Mouse (Mus musculus) adrenal gland, adult 2 months (tissue): ENCODE data around the gene Rftn1. TPM values are rescaled to one million over a fixed set of nuclear protein-coding genes. Genes with fewer than 3 reads are reported as not detected.

Experiments used
- DNase-seq: peaks from one replicate; pipeline ENCODE4 v3.0.0; 2021
- polyA plus RNA-seq: library from polyadenylated mRNA; depleted of rRNA; stranded (reverse); fragments of >200 nt; gene quantifications from 2 replicates; pipeline ENCODE4 v1.2.3, GENCODE M21; 2012
- total RNA-seq, 2 experiments: library from RNA; stranded (reverse); gene quantifications; 2 replicates each; pipeline ENCODE4 v1.2.3; 2021

Rftn1 gene
- total and polyA plus RNA-seq, 3 experiments: 9.1 to 26.8 (median 12.0) TPM

DNA sequence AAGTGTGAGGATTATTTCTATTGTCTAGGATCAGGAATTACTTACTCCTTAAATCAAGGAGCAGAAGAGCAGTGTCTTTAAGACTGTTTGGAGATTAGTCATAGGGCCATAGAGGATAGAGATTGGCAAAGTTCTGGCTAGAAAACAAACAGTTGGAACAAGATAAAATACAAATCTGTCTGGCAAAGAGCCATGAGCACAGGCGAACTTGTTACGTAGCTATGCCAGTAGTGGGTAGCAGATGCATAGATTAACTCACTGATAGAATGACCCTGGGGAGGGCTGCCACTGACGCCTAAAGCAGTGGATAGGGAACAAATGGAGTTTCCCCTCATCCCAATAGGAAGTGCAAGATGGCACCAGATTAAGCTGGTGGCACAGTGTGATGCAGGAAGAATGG is 97.1 kb downstream of the Rftn1 start:
- no peak for DNase-seq

- no peak for DNase-seq
These were observed 97.6 kb downstream of the Rftn1 start for GRCm38 (mm10) chr17:50092848-50093247.

DNA sequence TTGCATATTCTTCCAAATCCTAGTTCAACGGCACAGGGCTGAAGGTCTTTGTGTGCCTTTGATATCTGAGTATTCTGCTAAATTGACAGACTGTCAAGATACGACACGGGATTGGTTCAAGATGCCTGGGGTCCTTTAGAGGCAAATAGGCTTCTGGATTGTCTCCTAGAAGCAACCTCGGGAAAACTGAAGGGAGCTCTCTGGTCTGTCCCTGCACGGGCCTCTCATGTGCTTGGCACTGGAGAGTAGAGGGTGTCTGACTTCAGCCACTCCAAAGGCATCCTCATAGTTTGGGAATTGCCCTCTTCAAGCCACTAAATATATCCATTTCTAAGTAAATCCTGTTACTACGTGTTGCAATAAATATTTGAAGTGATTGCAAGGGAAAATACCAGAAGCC is 98.6 kb downstream of the Rftn1 start:
- no peak for DNase-seq

- DNase-seq: no peak
These were observed 100.7 kb downstream of the Rftn1 start for GRCm38 (mm10) chr17:50089725-50090124.

- no peak for DNase-seq
These were observed 102.4 kb downstream of the Rftn1 start for GRCm38 (mm10) chr17:50088054-50088453.

DNA sequence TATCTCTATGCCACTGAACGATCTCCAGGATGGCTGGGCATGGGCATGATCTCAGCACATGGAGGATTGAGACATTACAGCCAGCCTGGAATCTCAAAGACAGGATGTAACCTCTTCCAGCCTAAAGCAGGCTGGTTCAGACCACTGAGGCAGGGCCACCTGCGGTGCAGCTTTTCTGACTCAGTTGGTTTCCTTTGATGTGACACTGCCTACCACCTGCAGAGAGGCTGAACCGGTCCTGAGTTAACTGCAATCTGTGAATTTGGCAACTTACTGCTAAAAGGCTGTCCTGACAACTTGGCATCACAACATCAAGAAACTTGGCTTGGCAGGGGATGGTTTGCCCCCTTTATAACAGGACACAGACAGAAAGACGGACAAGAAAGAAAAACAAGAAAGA is 103.6 kb downstream of the Rftn1 start:
- DNase-seq: no peak

- DNase-seq: no peak
These were observed 105.8 kb downstream of the Rftn1 start for GRCm38 (mm10) chr17:50084721-50085120.

DNA sequence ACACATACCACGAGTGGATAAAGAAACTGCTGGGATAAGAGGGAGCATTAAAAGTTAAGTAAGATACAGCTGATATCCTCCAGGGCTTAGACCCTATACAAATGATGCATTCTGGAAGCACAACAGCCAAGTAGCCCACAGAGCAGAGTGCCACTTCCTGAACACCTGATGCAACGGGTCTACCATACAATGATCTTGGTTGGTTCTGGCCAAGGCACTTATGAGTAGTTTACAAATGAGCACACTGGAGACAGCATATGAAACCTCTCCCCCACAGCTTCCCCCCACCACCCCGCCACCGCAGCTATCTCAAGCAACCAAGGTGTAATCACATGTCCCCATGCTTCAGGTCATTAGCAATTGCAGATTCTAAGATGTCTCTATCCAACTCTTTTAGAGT is 106.5 kb downstream of the Rftn1 start:
- DNase-seq: no peak

DNA sequence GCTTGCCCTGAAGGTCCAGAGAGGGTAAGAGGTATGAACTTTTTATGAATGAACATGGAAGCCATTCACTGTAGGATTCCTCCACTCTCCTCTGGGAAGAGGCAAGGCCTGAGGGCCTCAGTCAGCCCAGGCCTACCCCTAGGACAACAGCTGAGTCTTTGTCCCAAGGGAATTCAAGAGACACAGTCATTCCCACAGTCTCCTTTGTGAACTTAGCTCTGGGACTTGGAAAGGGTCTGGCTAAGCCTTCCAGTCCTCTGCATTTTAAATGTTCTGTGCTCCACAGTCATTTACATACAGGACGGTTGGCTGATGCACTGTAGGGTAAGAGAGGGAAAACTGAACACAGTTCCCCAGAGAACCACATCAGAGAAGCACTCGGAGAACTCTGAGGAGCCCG is 107.5 kb downstream of the Rftn1 start:
- DNase-seq: no peak

GRCm38 (mm10) chr17:50081647-50082046 is 108.8 kb downstream of the Rftn1 start:
- DNase-seq: no peak

- DNase-seq: no peak
These were observed 109.5 kb downstream of the Rftn1 start for GRCm38 (mm10) chr17:50080991-50081390.

- DNase-seq: no peak
These were observed 111.7 kb downstream of the Rftn1 start for GRCm38 (mm10) chr17:50078749-50079148.

- no peak for DNase-seq
These were observed 117.2 kb downstream of the Rftn1 start for GRCm38 (mm10) chr17:50072982-50073965.

DNA sequence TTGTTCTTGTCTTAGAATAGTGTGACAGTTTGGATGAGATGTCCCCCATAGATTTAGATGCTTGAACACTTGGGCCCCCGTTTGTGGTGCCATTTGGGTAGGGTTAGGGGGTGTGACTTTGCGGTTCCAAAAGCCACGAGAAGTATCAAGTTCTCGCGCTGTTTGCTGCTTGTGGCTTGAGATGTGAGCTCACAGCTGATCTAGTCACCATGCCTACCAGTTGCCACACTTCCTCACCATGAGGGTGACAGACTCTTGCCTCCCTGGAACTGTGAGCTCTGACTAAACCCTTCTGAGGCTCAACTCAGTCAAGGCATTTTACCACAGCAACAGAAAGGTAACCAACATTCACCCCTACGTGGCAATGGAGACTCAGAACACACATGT is 118.9 kb downstream of the Rftn1 start:
- no peak for DNase-seq

GRCm38 (mm10) chr17:50070822-50071601 is 119.5 kb downstream of the Rftn1 start:
- no peak for DNase-seq

DNA sequence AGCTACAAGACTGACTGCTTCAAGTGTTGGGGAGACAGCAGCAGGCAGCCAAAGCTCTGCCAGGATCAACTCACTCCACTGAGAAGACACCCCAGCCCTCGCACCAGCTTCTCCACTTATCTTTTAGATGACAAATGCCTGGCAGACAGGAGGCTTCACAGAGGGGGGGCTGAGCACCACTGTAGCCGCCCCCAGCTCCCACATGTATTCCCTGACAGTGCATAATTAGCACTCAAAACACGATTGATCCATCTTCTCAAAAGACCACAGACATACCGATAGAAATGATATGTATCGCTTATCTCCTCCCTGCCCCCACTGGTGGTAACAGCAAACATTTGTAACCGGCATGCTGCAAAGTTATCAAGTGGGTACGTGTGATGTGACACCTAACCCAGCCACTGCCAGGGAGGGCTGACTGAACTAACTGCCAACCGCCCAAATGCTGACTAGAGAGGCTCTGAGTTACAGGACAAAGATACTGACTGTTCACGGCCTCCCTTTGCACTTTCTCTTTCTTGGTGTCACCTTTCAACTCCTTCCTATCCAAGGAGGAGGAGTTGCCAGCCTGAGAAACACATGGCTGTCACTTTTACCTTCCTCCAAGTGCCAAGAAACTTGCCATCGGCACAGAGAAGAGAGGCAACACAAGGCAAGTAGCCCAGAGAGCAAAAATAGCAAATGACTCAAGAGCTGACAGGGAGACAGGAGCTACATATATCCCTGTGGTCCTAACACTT is 120.4 kb downstream of the Rftn1 start:
- peak; percentile 9 for DNase-seq

DNA sequence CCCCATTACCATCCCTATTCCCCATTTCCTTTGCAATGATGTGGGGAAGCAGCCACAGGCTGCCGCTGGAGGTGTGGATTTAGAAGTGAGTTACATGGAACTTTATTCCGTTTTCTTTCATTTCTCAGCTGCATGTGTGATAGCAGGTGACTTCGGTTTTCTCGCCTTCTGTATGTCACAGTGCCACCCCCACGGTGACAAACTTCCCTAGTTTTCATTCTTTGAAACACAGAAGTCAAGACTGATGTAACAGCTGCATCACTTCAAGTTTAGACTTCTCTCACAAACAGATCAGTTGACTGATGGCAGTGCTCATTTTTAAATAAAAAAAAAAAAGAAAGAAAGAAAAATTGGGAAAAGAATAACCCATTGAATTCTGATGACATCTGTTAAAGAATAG is 121.3 kb downstream of the Rftn1 start:
- no peak for DNase-seq

DNA sequence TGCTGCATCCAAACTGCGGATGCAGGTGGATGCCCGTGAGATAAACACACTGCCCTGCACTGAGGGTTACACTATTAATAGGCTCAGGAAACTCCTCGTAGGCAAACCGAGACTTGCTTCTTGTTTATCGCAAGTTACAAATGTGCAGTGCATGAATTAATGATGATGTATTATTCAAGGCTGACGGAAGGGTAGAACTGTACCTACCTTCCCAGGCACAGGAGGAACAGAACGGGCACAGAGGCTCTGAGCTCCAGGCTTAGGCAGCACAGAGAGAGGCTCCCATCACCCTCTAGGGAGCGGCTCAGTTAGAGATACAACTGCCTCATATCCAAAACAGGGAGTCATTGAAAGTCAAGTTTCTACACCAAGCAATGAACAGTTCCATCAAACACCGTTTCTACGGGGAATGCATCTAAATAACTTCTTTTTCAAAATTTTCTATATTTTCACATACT is 121.8 kb downstream of the Rftn1 start:
- no peak for DNase-seq

DNA sequence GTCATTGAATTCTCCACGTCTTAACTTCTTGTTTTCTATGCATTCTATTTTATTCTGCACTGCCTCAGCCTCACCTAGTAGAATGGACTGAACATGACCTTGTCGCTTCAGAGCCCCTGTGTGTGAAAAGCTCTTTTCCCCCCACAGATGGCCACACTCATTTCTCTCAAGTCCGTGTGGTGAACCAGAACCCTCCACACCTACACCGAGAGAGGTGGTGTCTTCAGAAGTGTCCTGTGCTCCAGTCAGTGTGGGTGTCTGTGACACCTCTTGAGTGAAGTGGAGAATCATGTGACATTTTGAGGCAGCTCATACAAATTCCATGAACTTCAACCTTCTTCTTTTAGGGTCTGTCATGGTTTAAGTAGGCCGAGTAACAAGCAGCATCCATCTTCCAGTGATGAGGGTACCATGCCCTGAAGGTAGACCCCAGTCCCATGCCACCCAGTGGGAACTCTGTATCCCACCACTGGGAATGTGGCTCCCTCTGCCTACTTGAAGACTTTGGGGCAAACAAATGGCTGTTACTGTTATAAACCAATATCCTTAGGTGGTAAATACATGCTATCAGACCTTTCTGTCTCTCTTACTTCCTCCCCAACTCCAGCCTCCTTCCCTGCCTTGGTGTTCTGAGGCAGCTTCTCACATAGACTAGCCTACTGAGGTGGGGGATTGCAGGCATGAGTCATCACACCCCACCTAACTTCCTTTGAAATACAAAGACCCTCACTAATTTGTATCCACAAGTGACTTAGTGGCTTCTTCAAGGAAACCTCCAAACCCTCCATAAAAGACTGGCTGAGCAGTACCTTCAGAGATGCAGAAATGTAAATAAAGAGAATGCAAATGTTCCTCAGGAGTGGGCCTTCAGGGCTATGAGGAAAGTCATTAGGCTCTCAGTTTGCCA is 122.4 kb downstream of the Rftn1 start:
- DNase-seq: no peak

GRCm38 (mm10) chr17:50066822-50067713 is 123.4 kb downstream of the Rftn1 start:
- no peak for DNase-seq
